Mouse (Mus musculus) limb, embryonic 10.5 days (tissue): ENCODE results near the gene Fam104a. TPM values are rescaled to one million over a fixed set of nuclear protein-coding genes. Genes with fewer than 3 reads are reported as not detected.

ENCODE experiments used
- DNase-seq: peaks from one replicate; pipeline ENCODE4 v3.0.0-alpha.2; 2017; ENCODE audit warnings: low spot score
- H3K27ac ChIP-seq: fragments of 300-500 bp; sonication (generic); 2 replicates; pipeline ENCODE4 v1.5.1; 2016; ENCODE audit warnings: mild to moderate bottlenecking
- H3K27me3 ChIP-seq: fragments of 300-500 bp; sonication (generic); 2 replicates; pipeline ENCODE4 v1.6.1; 2016; ENCODE audit warnings: low read depth, mild to moderate bottlenecking; ENCODE audit not compliant: poor library complexity, severe bottlenecking
- H3K36me3 ChIP-seq: fragments of 300-500 bp; sonication (generic); 2 replicates; pipeline ENCODE4 v1.6.1; 2016; ENCODE audit warnings: mild to moderate bottlenecking, moderate library complexity
- H3K4me1 ChIP-seq: fragments of 300-500 bp; sonication (generic); 2 replicates; pipeline ENCODE4 v1.6.1; 2016
- H3K4me3 ChIP-seq: fragments of 300-500 bp; sonication (generic); 2 replicates; pipeline ENCODE4 v1.5.1; 2016; ENCODE audit warnings: mild to moderate bottlenecking, moderate library complexity
- H3K9me3 ChIP-seq: fragments of 300-500 bp; sonication (generic); replicated peaks from 2 replicates; pipeline ENCODE4 v1.6.1; 2016; ENCODE audit warnings: mild to moderate bottlenecking
- WGBS: fragments of 180-500 bp; shearing (Covaris S2); methylation state at CpG from one replicate; pipeline ENCODE4 v1.1.7; 2016; 5-methylcytosine and 5-hydroxymethylcytosine counted together
- polyA plus RNA-seq: library from polyadenylated mRNA; unstranded; fragments of >200 nt; fragmentation: Nextera tagmentation; extraction: Ambion mirVana; gene quantifications from 2 replicates; pipeline ENCODE4 v1.2.1, GENCODE M21; 2016

Gene Fam104a
- polyA plus RNA-seq, 1 experiment from 2014 or later, result 55.4 TPM

GRCm38 (mm10) chr11:113715078-113715674 lies 31.2 kb upstream of the Fam104a start:
- H3K27ac ChIP-seq, result no peak overlapping the region
- no peak overlapping the region for H3K4me3 ChIP-seq
- WGBS, result 65% methylated on average over 7 of the region's 7 CpGs
- H3K36me3 ChIP-seq, result no peaks in the 10 kb centered on the region
- no peak for DNase-seq
- no peaks in the 10 kb centered on the region for H3K9me3 ChIP-seq
- no peaks in the 10 kb centered on the region for H3K27me3 ChIP-seq
- H3K4me1 ChIP-seq, result peaks cover 24% of the 10 kb centered on the region

GRCm38 (mm10) chr11:113711061-113711460 lies 27.1 kb upstream of the Fam104a start:
- Histone ChIP-seq H3K9me3 (no peaks in the 10 kb centered on the region), H3K4me1 (peaks cover 36% of the 10 kb centered on the region), H3K36me3 (peaks cover 13% of the 10 kb centered on the region), H3K27me3 (peaks cover 21% of the 10 kb centered on the region), H3K27ac (peak overlapping the region; percentile 80), H3K4me3 (0 out of 2 replicates have a peak overlapping the region, but pooled peaks have one; percentile 18)
- no peak for DNase-seq
- 68% methylated on average over 1 of the region's 1 CpGs for WGBS

- peak overlapping the region; percentile 80 for H3K27ac ChIP-seq
- peak overlapping the region; percentile 18 for H3K4me3 ChIP-seq
- peaks cover 21% of the 10 kb centered on the region for H3K27me3 ChIP-seq
- peak; percentile 56 for DNase-seq
- peaks cover 35% of the 10 kb centered on the region for H3K4me1 ChIP-seq
- 5% methylated on average over 10 of the region's 10 CpGs for WGBS
- H3K36me3 ChIP-seq, result peaks cover 13% of the 10 kb centered on the region
- H3K9me3 ChIP-seq, result no peaks in the 10 kb centered on the region
Observed at GRCm38 (mm10) chr11:113710257-113710777, 26.4 kb upstream of the Fam104a start.

GRCm38 (mm10) chr11:113709731-113710256 lies 25.8 kb upstream of the Fam104a start, which contains the start of gene Cpsf4l:
Gene Cpsf4l, minus strand, starts transcription at chr11:113710017.
- Histone ChIP-seq H3K27ac (peak within 1 kb of the TSS; percentile 80), H3K9me3 (no peaks in the 10 kb centered on the region), H3K4me1 (peaks cover 31% of the 10 kb centered on the region), H3K27me3 (peaks cover 21% of the 10 kb centered on the region), H3K36me3 (peaks cover 13% of the 10 kb centered on the region), H3K4me3 (peak within 1 kb of the TSS; percentile 28)
- WGBS, result 10% methylated on average over 11 of the region's 11 CpGs
- DNase-seq, result peak; percentile 57

- Histone ChIP-seq H3K36me3 (peaks cover 13% of the 10 kb centered on the region), H3K9me3 (no peaks in the 10 kb centered on the region), H3K4me1 (peaks cover 30% of the 10 kb centered on the region), H3K4me3 (peak overlapping the region; percentile 28), H3K27ac (peak overlapping the region; percentile 80), H3K27me3 (peaks cover 21% of the 10 kb centered on the region)
- 9% methylated on average over 15 of the region's 15 CpGs for WGBS
- DNase-seq, result peak; percentile 49
Observed at GRCm38 (mm10) chr11:113709272-113709671, 25.3 kb upstream of the Fam104a start.

GRCm38 (mm10) chr11:113708629-113709213 lies 24.8 kb upstream of the Fam104a start:
- Histone ChIP-seq H3K27me3 (peaks cover 21% of the 10 kb centered on the region), H3K36me3 (peaks cover 13% of the 10 kb centered on the region), H3K4me1 (peaks cover 31% of the 10 kb centered on the region), H3K27ac (peak overlapping the region; percentile 80; the same call in 1 of the 2 replicates), H3K4me3 (peak overlapping the region; percentile 28; the same call in 1 of the 2 replicates), H3K9me3 (no peaks in the 10 kb centered on the region)
- DNase-seq, result no peak
- 43% methylated on average over 19 of the region's 19 CpGs for WGBS

GRCm38 (mm10) chr11:113705966-113706652 lies 22.2 kb upstream of the Fam104a start:
- peaks cover 13% of the 10 kb centered on the region for H3K36me3 ChIP-seq
- DNase-seq, result no peak
- peaks cover 21% of the 10 kb centered on the region for H3K27me3 ChIP-seq
- no peaks in the 10 kb centered on the region for H3K9me3 ChIP-seq
- no peak overlapping the region for H3K4me3 ChIP-seq
- H3K27ac ChIP-seq, result no peak overlapping the region
- 83% methylated on average over 15 of the region's 15 CpGs for WGBS
- peaks cover 30% of the 10 kb centered on the region for H3K4me1 ChIP-seq

- DNase-seq, result peak; percentile 87
- H3K36me3 ChIP-seq, result peaks cover 22% of the 10 kb centered on the region
- peaks cover 10% of the 10 kb centered on the region for H3K27me3 ChIP-seq
- no peaks in the 10 kb centered on the region for H3K9me3 ChIP-seq
- no peak overlapping the region for H3K27ac ChIP-seq
- no peak overlapping the region for H3K4me3 ChIP-seq
- H3K4me1 ChIP-seq, result peaks cover 6% of the 10 kb centered on the region
- 56% methylated on average over 5 of the region's 5 CpGs for WGBS
Observed at GRCm38 (mm10) chr11:113703758-113704157, 19.8 kb upstream of the Fam104a start.

- 88% methylated on average over 7 of the region's 7 CpGs for WGBS
- no peak for DNase-seq
- Histone ChIP-seq H3K27ac (no peak overlapping the region), H3K9me3 (no peaks in the 10 kb centered on the region), H3K4me1 (0 out of 2 replicates have a peak, but pooled peaks cover 3% of the 10 kb centered on the region), H3K4me3 (no peak overlapping the region), H3K36me3 (peaks cover 49% of the 10 kb centered on the region), H3K27me3 (no peaks in the 10 kb centered on the region)
Observed at GRCm38 (mm10) chr11:113699643-113700042, 15.7 kb upstream of the Fam104a start.

GRCm38 (mm10) chr11:113698013-113698545 lies 14.1 kb upstream of the Fam104a start:
- Histone ChIP-seq H3K4me3 (no peak overlapping the region), H3K36me3 (peaks cover 64% of the 10 kb centered on the region), H3K27ac (no peak overlapping the region), H3K9me3 (no peaks in the 10 kb centered on the region), H3K4me1 (no peaks in the 10 kb centered on the region), H3K27me3 (no peaks in the 10 kb centered on the region)
- DNase-seq, result no peak
- 93% methylated on average over 12 of the region's 12 CpGs for WGBS

GRCm38 (mm10) chr11:113697571-113697970 lies 13.6 kb upstream of the Fam104a start:
- 88% methylated on average over 5 of the region's 5 CpGs for WGBS

GRCm38 (mm10) chr11:113691851-113692250 lies 7.9 kb upstream of the Fam104a start:
- H3K4me3 ChIP-seq, result no peak overlapping the region
- H3K9me3 ChIP-seq, result no peaks in the 10 kb centered on the region
- peaks cover 97% of the 10 kb centered on the region for H3K36me3 ChIP-seq
- H3K4me1 ChIP-seq, result peaks cover 3% of the 10 kb centered on the region
- H3K27ac ChIP-seq, result no peak overlapping the region
- 80% methylated on average over 3 of the region's 3 CpGs for WGBS
- no peaks in the 10 kb centered on the region for H3K27me3 ChIP-seq
- no peak for DNase-seq

More at GRCm38 (mm10) chr11:113697571-113697970, 13.6 kb upstream of the Fam104a start:
- DNase-seq, result no peak
- no peaks in the 10 kb centered on the region for H3K27me3 ChIP-seq
- H3K4me3 ChIP-seq, result no peak overlapping the region
- no peak overlapping the region for H3K27ac ChIP-seq
- no peaks in the 10 kb centered on the region for H3K9me3 ChIP-seq
- H3K36me3 ChIP-seq, result peaks cover 69% of the 10 kb centered on the region
- H3K4me1 ChIP-seq, result no peaks in the 10 kb centered on the region
